Mouse (Mus musculus) urinary bladder, postnatal 10 days (tissue): ENCODE data around the gene Akap8l.

Source experiments
- DNase-seq: peaks from one replicate; pipeline ENCODE4 v3.0.0; 2022; ENCODE audit warnings: low spot score

Gene Akap8l

DNA sequence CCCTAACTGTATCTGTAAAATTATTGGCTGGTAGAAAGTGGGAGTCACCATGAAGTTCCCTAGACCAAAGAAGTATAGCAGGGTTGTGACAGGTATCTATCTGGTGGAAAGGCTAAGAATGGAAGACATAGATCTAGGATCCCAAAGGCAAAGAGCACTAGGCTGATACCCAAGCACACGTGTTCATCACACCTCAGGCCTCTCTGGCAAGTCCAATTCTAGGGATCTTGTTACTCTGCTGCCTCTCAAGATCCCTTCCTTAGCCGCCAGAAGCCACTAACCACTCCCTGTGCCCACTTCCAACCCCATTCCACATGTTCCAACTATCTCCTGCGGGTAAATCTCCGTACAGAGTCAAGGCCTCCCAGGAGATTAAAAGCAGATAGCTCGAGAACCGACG lies 30.5 kb downstream of the Akap8l start:
- no peak for DNase-seq

DNA sequence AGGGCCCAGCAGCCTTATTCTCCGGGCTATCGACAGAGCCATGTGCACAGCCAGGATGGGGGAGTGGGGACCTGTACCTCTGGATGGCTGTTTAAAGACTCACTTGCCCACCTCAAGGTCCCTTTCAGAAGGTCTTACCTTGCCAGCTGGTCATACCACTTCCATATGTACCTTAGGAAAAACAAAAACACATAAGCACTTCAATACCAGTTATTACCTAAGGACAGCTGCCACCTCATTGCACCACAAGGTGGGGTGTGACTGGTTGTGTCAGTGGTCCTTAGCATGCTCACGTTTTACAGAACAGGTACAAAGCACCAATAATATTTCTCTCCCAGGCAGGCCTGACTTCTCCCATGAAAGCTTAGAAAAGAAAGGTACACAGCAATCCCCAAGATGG lies 32.7 kb downstream of the Akap8l start:
- DNase-seq = no peak

DNA sequence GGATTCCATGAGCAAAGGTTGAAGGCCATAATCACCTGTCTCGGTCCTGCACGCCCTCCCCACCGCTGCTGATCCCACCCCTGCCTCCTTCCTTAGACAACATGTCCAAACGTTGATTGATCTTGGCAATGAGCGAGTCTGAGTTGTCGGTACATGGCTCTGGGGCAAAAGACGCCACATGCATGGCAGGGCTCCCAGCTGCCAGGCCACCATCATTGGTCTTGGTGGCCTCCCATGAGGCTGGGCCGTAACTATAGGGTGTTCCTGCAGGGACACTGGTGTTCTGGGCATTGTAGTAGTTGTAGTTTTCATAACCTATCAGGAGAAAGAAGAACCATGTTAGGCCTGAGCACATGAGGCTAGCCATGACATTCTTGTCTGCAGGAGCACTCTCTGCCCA lies 33.4 kb downstream of the Akap8l start:
- no peak for DNase-seq

DNA sequence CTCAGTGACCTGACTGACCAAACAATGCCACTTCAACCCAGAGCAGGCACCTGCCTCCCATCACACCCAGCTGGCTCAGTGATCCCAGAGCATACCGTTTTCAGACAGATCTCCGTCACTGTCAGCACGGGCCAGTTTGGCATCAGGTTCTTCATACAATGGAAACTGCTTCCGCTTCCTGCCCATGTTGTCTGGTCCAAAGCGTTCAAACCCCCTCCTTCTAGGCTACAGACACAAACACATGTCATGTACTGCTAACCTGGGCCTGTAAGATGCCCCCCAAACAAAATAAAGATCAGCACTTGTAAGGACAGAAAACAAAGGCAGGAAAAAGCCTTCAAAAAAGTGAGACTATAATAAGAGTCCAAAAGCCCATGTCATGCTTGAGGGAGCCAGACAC lies 34.8 kb downstream of the Akap8l start:
- DNase-seq = no peak

DNA sequence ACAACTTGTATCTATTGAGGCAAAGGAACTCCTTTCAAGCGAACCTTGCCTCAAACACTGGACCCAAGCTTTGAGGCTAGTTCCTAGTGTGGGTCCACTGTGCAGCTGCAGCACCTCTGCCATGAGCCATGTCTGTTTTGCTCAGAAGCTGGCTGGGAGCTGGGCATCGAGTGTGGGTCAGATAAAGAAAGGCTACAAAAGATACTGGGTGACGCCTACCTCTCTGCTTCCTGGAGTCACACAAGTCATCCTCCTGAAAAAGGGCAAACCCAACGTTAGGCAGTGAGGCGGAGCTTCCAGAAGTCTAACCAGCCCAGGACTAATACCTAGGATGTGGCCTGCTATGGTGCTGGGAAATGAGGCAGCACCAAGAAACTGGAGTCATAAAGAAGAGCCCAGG lies 36.5 kb downstream of the Akap8l start:
- no peak for DNase-seq

DNA sequence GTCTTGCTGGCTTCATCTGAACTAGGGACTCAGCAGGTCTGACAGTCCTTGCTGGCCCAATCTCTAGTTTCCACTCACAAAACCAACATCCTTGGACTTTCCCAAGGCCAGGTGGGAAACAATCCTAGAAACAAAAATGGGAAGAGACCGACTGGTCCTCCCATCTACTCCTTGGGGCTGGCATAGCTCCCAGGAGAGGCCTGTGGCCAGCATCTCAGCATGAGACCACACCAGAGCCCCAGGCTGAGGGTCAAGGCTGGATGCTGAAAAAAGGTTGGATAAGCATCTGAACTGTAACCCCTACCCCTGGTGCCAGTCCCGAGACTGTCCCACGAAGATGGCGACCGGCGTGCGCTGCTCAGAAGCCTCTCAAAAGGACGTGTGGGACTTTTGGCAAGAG lies 37.6 kb downstream of the Akap8l start:
- DNase-seq = no peak

DNA sequence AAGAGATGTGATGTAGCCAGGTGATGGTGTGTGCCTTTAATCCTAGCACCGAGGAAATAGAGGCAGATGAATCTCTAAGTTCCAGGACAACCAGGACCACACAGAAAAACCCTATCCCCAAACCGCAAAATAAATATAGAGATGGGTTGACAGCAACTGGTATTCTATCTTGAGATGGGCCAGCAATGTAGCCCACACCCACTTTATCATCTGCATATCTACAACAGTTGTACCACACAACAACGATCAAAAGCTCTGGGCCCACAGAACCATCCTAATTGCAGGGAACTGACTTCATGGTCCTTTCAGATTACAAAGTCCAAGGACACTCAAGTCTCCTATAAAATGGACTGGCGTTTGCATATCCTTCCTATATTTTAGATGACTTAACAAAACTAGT lies 42.4 kb downstream of the Akap8l start:
- no peak for DNase-seq

DNA sequence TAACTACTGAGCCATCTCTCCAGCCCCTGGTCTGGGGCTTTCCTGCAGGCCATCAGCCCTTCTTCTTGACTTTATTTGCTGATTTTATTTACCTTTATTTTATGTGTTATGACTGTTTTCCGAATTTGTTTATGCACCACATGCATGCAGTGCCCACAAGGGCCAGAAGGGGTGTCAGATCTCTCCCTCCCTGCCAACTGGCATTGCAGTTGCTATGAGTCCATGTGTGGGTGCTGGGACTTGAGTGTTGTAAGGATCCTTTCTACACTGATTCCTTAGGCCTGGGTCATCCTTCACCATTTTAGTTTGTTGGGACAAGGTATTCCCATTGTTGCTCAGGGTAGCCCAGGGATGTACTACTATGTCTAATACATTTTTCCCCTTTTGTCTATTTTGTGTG lies 52.3 kb downstream of the Akap8l start:
- DNase-seq = no peak

DNA sequence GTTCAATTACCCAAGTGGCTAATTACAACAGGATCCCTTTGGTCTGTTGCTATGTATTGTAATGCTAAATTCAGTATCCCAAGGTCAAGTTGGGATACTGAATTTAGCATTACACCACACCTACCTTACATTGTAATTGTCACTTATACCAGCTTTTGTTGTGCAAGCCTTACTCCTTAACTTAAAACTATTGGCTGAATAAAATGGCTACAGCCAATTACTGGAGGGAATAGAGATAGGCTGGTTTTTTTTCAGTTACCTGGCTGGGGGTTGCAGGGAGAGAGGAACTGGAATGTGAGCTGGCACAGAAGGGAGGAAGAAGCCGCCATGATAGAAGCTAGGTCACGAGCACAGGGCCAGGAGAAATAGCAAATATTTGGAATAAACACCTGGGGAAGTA lies 54.5 kb downstream of the Akap8l start:
- DNase-seq = no peak

DNA sequence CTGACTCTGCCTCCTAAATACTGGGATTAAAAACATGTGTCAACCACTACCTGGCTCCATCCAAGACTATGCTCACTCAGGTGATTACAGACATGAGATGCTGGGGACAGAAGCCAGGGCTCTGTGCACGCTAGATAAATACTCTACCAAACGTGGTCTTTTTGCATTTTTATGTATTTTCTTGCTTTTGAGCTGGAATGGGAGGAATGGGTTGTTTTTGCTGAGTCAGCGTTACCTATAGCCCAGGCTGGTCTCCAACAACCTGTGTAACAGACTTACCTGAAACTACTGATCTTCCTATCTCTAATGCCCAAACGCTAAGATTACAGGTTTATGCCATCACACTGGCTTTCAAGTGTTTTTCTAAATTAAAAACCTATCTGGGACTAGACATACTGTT lies 55.2 kb downstream of the Akap8l start:
- DNase-seq = no peak

DNA sequence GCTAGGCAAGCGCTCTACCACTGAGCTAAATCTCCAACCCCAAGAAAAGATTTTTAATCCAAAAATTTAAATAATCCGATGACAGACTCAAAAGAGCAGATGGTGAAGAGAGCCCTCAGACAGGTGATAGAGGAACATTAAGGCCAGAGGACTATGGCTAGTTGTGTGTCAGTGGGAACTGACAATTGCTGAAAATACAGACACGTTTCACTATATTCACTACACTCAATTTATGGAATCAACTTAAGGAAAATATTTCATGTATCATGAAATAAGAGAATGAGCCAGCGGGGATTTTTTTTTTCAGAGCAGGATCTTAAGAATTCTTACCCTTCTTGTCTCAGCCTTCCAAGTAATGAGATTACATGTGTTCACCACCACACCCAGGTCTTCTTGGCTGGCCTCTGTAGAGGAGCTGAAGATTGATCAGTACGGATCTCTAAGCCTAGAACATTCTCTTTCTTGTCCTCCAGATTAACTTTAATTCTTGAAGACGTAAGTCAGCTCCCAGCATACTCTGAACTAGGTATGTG lies 65.2 kb downstream of the Akap8l start:
- no peak for DNase-seq

DNA sequence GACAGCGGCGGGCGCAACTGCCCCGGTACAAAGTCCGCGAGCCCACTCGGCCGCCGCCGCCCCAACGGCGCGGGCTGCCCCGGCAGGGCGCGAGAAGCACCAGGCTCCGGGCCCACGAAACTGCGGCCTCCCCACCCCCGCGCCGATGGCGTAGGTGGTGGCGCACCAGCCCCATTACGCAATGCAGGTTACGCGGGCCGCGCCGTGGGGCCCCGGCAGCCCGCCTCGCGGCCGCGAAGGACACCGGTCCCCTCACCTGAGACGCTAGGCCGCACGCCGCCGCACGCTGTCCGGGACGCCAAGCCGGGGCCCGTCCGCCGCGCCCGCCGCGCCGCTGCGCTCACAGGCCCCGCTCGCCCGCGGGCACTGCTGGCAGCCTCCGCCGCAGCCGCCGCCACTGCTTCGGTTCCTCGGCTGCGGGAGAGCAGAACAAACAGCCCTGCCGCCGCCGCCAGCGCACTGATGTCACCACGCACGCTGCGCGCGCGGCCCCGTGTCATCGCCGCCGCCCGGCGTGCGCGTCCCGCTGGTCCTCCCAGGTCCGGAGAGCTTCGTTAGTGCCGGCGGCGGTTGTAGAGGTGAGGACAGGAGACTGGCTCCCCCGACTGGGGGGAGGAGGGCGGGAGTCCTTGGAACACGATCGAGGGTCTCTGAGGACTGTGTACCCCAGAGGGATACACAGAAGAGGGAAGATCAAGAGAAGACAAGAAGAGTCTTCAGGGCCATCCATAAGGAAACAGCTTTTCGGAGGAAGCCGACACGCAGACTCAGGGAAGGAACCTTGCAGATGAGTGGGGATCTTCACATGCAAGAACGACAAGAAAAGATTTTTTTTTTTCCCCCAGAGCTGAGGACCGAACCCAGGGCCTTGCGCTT lies 65.9 kb downstream of the Akap8l start, which contains the start of gene Brd4:
TSS of gene Brd4 (minus strand) at position 461 of the 876 bp plus-strand sequence.
- peak; percentile 61 for DNase-seq

DNA sequence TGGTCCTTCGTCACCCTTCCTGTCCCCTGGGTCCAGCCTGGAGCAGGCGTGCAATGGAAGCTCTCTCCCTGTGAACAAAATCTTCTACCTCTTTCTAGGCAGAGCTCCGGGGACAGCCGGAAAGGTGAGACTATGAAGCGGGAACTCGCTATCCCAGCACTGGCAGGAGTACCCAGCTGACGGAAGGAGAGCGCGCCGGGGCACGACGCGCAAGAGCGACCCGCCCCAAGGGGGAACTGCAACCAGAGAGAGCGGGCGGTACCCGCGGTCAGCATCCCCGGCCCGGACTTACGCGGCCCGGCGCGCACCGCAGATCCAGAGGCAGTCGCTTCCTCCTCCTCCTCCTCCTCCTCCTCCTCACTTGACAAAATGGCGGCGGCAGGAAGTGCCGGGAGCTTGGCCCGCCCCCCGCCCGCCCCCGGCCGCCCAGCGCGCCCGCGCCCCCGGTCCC lies 66.6 kb downstream of the Akap8l start:
- no peak for DNase-seq

DNA sequence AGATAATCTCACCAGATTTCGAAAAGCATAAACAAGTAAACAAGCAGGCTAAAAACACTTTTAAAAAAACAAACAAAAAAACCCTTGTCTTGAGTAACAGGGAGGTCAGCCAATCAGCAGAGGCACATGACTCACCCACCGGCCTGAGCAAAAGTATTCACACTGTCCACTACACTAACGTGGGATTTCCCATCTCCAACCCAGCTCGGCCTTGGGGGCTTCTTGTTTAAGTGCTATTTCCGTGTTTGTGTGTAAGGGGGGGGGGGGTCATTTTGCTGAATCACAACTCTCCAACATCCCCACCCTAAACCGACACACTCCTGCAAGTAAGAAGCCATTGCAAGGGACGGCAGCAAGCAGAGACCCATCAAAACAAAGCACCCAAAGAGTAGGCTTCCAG lies 67.1 kb downstream of the Akap8l start:
- DNase-seq = no peak

DNA sequence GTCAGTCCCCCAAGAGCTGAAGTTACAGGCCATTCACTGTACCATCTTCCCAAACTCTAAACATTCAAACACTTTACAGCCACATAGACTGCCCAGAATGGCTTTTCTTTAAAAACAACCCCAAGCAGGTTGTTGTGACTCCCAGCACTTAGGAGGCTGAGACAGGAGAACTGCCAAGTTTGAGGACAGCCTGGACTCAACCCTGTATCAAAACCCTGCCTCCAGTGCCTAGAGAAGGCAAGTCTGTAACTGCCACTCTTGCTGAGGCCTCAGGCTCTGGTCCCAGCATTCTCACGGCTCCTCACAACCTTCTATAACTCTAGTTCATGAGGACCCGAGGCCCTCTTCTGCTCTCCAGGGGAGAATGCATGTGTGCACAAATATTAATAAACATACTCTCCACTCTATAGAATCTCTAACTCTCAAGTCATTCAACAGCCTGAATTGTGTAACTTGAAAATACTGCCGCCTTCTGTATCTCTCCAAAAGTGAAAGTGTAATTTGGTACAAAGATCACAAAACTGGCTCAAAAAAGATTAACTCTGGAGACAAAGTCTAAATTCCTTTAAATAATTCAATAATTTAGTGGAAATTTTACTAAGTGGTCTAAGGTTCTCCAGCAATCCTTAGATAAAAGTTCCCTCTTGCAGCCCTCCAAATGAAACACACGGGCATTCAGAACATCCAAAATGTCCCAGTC lies 68.6 kb downstream of the Akap8l start:
- no peak for DNase-seq

DNA sequence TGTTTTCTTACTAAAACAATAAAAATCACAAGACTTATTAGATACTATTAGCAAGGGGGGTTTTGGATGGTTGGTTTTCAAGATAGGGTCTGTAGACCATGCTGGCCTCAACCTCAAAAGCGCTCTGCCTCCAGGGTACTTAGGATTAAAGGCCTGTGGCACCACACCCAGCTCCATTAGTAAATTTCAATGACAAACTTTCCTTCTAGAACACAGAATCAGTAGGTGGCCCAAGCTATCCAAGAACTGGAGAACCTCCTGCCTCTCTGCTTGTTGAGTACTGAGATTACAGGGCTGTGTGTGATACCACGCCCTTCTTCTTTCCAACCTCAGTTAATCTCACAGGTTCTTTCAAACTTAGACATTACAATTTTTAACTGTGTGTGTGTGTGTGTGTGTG lies 69.3 kb downstream of the Akap8l start:
- DNase-seq = no peak

DNA sequence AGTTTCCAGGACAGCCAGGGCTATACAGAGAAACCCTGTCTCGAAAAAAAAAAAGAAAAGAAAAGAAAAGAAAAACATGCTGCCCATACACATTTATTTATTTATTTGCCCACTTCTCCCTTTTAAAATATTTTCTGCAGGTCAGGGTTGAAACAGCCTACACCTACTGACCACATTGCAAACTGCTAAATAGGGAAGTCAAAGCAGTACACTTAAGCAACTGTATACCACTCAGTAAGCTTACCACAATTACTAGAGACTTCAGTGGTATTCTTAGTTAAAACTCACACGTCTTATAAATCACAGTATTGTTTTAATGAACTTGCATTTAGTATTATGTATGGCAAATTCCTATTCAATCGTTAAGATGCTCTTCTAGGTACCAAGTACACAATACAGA lies 69.8 kb downstream of the Akap8l start:
- DNase-seq = no peak

DNA sequence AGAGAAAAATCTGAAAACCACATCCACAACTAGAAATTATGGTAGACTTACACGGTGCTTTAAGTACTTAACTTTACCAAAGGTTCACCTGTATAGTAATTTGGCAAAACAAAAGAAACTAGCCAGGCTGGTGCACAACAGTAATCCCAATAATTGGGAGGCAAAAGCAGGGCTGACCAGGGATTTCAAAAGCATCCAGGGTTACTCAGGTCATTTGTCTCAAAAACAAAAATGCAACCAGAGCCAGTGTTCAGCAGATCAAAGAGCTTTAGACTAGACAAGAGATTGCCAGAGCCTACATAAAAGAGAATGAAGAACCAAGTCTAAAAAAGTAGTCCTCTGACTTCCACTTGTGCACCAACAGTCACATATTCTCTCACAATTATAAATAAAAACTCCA lies 73.2 kb downstream of the Akap8l start:
- no peak for DNase-seq

DNA sequence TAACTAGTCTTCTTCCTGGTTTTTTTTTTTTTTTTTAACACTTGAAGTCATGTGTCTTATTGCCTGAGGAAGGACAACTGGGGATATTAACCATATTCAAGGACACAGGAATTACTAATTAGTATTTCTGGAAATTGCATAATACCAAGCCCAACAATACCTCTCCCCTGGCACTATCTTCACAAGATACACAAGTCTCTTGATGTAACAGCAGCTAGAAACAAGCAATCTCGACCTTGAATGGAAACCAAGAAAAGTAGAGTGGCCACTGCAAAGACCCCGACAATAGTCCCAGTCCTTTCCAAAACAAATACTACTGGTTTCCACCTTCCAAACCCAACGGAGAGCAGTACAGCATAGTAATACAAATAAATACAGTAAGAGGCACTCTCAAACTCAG lies 74.8 kb downstream of the Akap8l start:
- no peak for DNase-seq
